Mouse (Mus musculus) adrenal gland, postnatal 36 days (tissue): ENCODE results near the gene Paqr6. TPM values are rescaled to one million over a fixed set of nuclear protein-coding genes. Genes with fewer than 3 reads are reported as not detected.

ENCODE experiments used
- DNase-seq, 2 experiments: peaks; one replicate each; pipeline ENCODE4 v3.0.0; 2021; ENCODE audit warnings: mixed read lengths in 1 of 2
- long read RNA-seq, 2 experiments: library from polyadenylated mRNA; stranded (forward); transcript quantifications; one replicate each; pipeline ENCODE4 v2.0.0; 2021; ENCODE audit warnings: borderline sequencing depth in 2 of 2
- total RNA-seq, 2 experiments: library from RNA; stranded (reverse); gene quantifications; 2 replicates each; pipeline ENCODE4 v1.2.3; 2021

Gene Paqr6
- 1 to 10 TPM in 1 of 2 experiments, under 1 TPM in 1; 0.96 to 1.5 TPM for total RNA-seq
- long read RNA-seq, experiment 1, partial matches to known transcripts, result 0 of 5 reads
- long read RNA-seq, experiment 1, other reads (novel, unspliced or antisense), result 4 of 5 reads
- long read RNA-seq, experiment 2, partial matches to known transcripts, result 0 of 3 reads
- long read RNA-seq, experiment 2, other reads (novel, unspliced or antisense), result 2 of 3 reads

GRCm38 (mm10) chr3:88364337-88364736 is at the start of gene Paqr6:
Paqr6 (plus strand) TSS chr3:88364584.
- DNase-seq, result peak; percentile 53 to 69

GRCm38 (mm10) chr3:88324951-88325405 is 39.4 kb upstream of the Paqr6 start, which contains the start of gene Glmp:
Glmp (plus strand) TSS chr3:88325023.
- DNase-seq, result peak; percentile 62 to 74

GRCm38 (mm10) chr3:88328956-88329355 is 35.4 kb upstream of the Paqr6 start:
- no peak for DNase-seq

- peak; percentile 57 to 77 for DNase-seq
These were observed 33.1 kb upstream of the Paqr6 start for GRCm38 (mm10) chr3:88331282-88331681.

- DNase-seq, result no peak
These were observed 30.2 kb upstream of the Paqr6 start for GRCm38 (mm10) chr3:88334029-88334658.

GRCm38 (mm10) chr3:88334902-88335435 is 29.4 kb upstream of the Paqr6 start:
- DNase-seq, result no peak

- peak; percentile 35 to 55 for DNase-seq
These were observed 28.8 kb upstream of the Paqr6 start for GRCm38 (mm10) chr3:88335436-88336053.

GRCm38 (mm10) chr3:88336058-88337013 is 28.0 kb upstream of the Paqr6 start, which contains the start of the genes Tmem79 and Smg5:
Tmem79 (minus strand) TSS chr3:88336148.
Smg5 (plus strand) TSS chr3:88336260.
- DNase-seq, result peak; percentile 97

GRCm38 (mm10) chr3:88337367-88338020 is 26.9 kb upstream of the Paqr6 start:
- DNase-seq, result no peak

- DNase-seq, result no peak
These were observed 26.1 kb upstream of the Paqr6 start for GRCm38 (mm10) chr3:88338316-88338715.

- DNase-seq, result no peak
These were observed 25.4 kb upstream of the Paqr6 start for GRCm38 (mm10) chr3:88339006-88339405.

- no peak for DNase-seq
These were observed 13.7 kb upstream of the Paqr6 start for GRCm38 (mm10) chr3:88350732-88351131.

- DNase-seq, result no peak
These were observed 11.5 kb upstream of the Paqr6 start for GRCm38 (mm10) chr3:88352907-88353306.

- DNase-seq, result peak; percentile 56 to 77
These were observed 9.8 kb upstream of the Paqr6 start for GRCm38 (mm10) chr3:88354396-88355165.

GRCm38 (mm10) chr3:88359584-88359983 is 4.8 kb upstream of the Paqr6 start:
- no peak for DNase-seq

GRCm38 (mm10) chr3:88359989-88360388 is 4.4 kb upstream of the Paqr6 start:
- no peak for DNase-seq

- no peak for DNase-seq
These were observed 3.3 kb upstream of the Paqr6 start for GRCm38 (mm10) chr3:88361096-88361495.

GRCm38 (mm10) chr3:88361612-88362313 is 2.6 kb upstream of the Paqr6 start:
- DNase-seq, result no peak

- DNase-seq, result no peak
These were observed 684 bp upstream of the Paqr6 start for GRCm38 (mm10) chr3:88363700-88364099.
